ENCODE assay signal across 8 mouse cellular contexts in the genomic region with DNA sequence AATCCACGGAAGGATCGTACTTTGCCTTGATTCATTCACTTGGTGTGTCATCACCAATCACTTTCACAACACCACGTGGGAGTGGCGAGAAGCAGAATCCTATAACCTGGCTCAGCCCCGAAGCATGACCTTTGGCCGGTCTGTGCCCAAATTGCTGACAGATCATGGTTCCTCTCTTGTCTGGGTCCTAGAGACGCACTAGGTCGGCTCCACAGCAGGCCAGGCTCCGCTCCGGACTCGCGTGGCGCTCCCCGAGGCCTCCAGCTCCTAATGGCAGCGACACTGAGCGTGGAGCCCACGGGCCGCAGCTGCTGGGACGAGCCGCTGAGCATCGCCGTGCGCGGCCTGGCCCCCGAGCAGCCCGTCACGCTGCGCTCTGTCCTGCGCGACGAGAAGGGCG. TPM values are rescaled to one million over a fixed set of nuclear protein-coding genes. Genes with fewer than 3 reads are reported as not detected.
DNase-seq lines count a peak whose midpoint lies in the region; ATAC-seq and TF ChIP-seq lines count a peak whose summit lies in the region.
"Not testable (repeated sequence)": the region's sequence is repeated elsewhere in the genome, so short reads cannot be mapped to it uniquely, and the experiment has no call there.

Acot4 (plus strand) TSS at position 139 of the 400 bp plus-strand sequence.

- ATAC-seq in granulocyte monocyte progenitor cell, adult 5-6 weeks (replicated peaks; ENCODE audit: poor library complexity, severe bottlenecking) = peak; percentile 48
- peak; percentile 60; the same call in 1 of the 2 replicates for ATAC-seq in intestine, embryonic 14.5 days (replicated peaks; ENCODE audit: low FRiP score, low TSS enrichment, low read depth)
- peak; percentile 65; the same call in 1 of the 2 replicates for ATAC-seq in lung, embryonic 14.5 days (ENCODE audit: insufficient read depth)
- peak; percentile 53 for ATAC-seq in monocyte, adult 5-6 weeks (replicated peaks; ENCODE audit: insufficient number of reproducible peaks, low FRiP score, low TSS enrichment, poor library complexity, severe bottlenecking)
- ATAC-seq in stomach, postnatal 0 days (ENCODE audit: low FRiP score, low TSS enrichment) = peak; percentile 73

- H3K4me2 ChIP-seq in intestine, embryonic 14.5 days (ENCODE audit: low read length) = peak within 1 kb of the TSS; percentile 58
- H3K4me2 ChIP-seq in lung, embryonic 14.5 days = peak within 1 kb of the TSS; percentile 68
- H3K4me2 ChIP-seq in stomach, postnatal 0 days (replicated peaks; ENCODE audit: low read depth) = peak within 1 kb of the TSS; percentile 62

- TF ChIP-seq CTCF in lung, embryonic 14.5 days (IDR thresholded peaks at IDR 0.05; ENCODE audit: low read depth); stomach, postnatal 0 days (IDR thresholded peaks at IDR 0.05; ENCODE audit: low read depth): not testable (repeated sequence)

- H3K9ac ChIP-seq in intestine, embryonic 14.5 days (ENCODE audit: low read length) = peak within 1 kb of the TSS; percentile 42
- H3K9ac ChIP-seq in lung, embryonic 14.5 days = peak within 1 kb of the TSS; percentile 56
- peak within 1 kb of the TSS; percentile 59 for H3K9ac ChIP-seq in stomach, postnatal 0 days (ENCODE audit: low read length)

- H3K27ac ChIP-seq in intestine, embryonic 14.5 days (ENCODE audit: low read depth); lung, embryonic 14.5 days (ENCODE audit: low read depth); stomach, postnatal 0 days (replicated peaks): not testable (repeated sequence)

- H3K27me3 ChIP-seq in intestine, embryonic 14.5 days (replicated peaks; ENCODE audit: control insufficient read depth, insufficient read depth, low read length); lung, embryonic 14.5 days (ENCODE audit: insufficient read depth, low read length); stomach, postnatal 0 days (ENCODE audit: control insufficient read depth, insufficient read depth, low read length): not testable (repeated sequence)

- H3K36me3 ChIP-seq in intestine, embryonic 14.5 days (ENCODE audit: control insufficient read depth, insufficient read depth, low read length); lung, embryonic 14.5 days (ENCODE audit: insufficient read depth); stomach, postnatal 0 days (ENCODE audit: control insufficient read depth, insufficient read depth, low read length): not testable (repeated sequence)

- H3K4me1 ChIP-seq in intestine, embryonic 14.5 days (replicated peaks; ENCODE audit: control insufficient read depth, insufficient read depth, low read length); lung, embryonic 14.5 days (ENCODE audit: insufficient read depth); stomach, postnatal 0 days (replicated peaks; ENCODE audit: control insufficient read depth, insufficient read depth): not testable (repeated sequence)

- WGBS in intestine, embryonic 14.5 days = 6% methylated on average over 23 of the region's 32 CpGs
- WGBS in lung, embryonic 14.5 days = 6% methylated on average over 27 of the region's 32 CpGs
- WGBS in stomach, postnatal 0 days = 9% methylated on average over 24 of the region's 32 CpGs

- peak within 1 kb of the TSS; percentile 40 for H3K4me3 ChIP-seq in intestine, embryonic 14.5 days (ENCODE audit: low read depth, low read length)
- H3K4me3 ChIP-seq in lung, embryonic 14.5 days (ENCODE audit: low read depth, low read length) = peak within 1 kb of the TSS; percentile 42
- H3K4me3 ChIP-seq in stomach, postnatal 0 days (ENCODE audit: low read depth, low read length) = peak within 1 kb of the TSS; percentile 43

- H3K9me3 ChIP-seq in intestine, embryonic 14.5 days (ENCODE audit: control insufficient read depth, low read length); lung, embryonic 14.5 days (ENCODE audit: low read depth, low read length); stomach, postnatal 0 days (ENCODE audit: control insufficient read depth, low read length): not testable (repeated sequence)

- DNase-seq in adrenal gland, adult 18-20 months (ENCODE audit: low spot score in 2 of 2) = peak; percentile 26 to 31
- DNase-seq in embryo, embryonic 10.5 days (ENCODE audit: low spot score) = peak; percentile 54
- DNase-seq in intestine, embryonic 14.5 days (ENCODE audit: low spot score) = peak; percentile 74
- DNase-seq in layer of hippocampus, postnatal 36 days = peak; percentile 13 to 15
- DNase-seq in lung, embryonic 14.5 days = peak; percentile 13
- peak; percentile 39 for DNase-seq in stomach, postnatal 0 days (ENCODE audit: low spot score)

- not testable (repeated sequence) for TF ChIP-seq EP300 in stomach, postnatal 0 days (optimal IDR thresholded peaks at IDR 0.05)

RNA-seq across cellular contexts. Expression of gene Acot4, which starts in this region (rescaled TPM):
- total RNA-seq in adrenal gland, adult 18-20 months (2021) = 1 to 10 TPM; 1.7 to 3.7 TPM
- total RNA-seq in granulocyte monocyte progenitor cell, adult 5-6 weeks (2014; fragmentation: Nextera tagmentation) = 0.13 TPM in 1 of 2 replicates, not detected in the other
- not detected in 2 replicates for total RNA-seq in granulocyte monocyte progenitor cell, adult 5-6 weeks (2017)
- 2.2 and 2.5 TPM in 2 replicates for polyA plus RNA-seq in intestine, embryonic 14.5 days (2014; fragmentation: Nextera tagmentation; extraction: Ambion mirVana)
- 1 to 10 TPM; 1.8 to 2.4 TPM for total RNA-seq in layer of hippocampus, postnatal 36 days (2021)
- 0.11 and 0.42 TPM in 2 replicates for polyA plus RNA-seq in lung, embryonic 14.5 days (2014; fragmentation: Nextera tagmentation; extraction: Ambion mirVana)
- total RNA-seq in monocyte, adult 5-6 weeks (2017) = not detected in 3 replicates
- polyA plus RNA-seq in stomach, postnatal 0 days (2015; fragmentation: Nextera tagmentation; extraction: Ambion mirVana) = 1.2 and 1.3 TPM in 2 replicates

Comparison
In these comparisons a context has a peak if more than half of its experiments do, and no peak if none do; other contexts are left out.
1. Peak in ATAC-seq in granulocyte monocyte progenitor cell, adult 5-6 weeks; RNA of the gene not detected or under 1 TPM.
2. Peak in DNase-seq, ATAC-seq, H3K4me3 ChIP-seq, H3K9ac ChIP-seq and H3K4me2 ChIP-seq in lung, embryonic 14.5 days; RNA of the gene not detected or under 1 TPM.
3. Peak in ATAC-seq in monocyte, adult 5-6 weeks; RNA of the gene not detected or under 1 TPM.
4. DNase-seq: peak in every context shown above with its lines; median percentile 74 in intestine, embryonic 14.5 days; 54 in embryo, embryonic 10.5 days; 39 in stomach, postnatal 0 days; 28 in adrenal gland, adult 18-20 months; 14 in layer of hippocampus, postnatal 36 days; 13 in lung, embryonic 14.5 days.